Mouse (Mus musculus) 3134 (cell line): Measurements from ENCODE around the gene Desi2.
A peak's percentile ranks its signal among the peaks of the same experiment; 100 is the strongest.
"Not testable (repeated sequence)": the region's sequence is repeated elsewhere in the genome, so short reads cannot be mapped to it uniquely, and the experiment has no call there.

Source experiments
- DNase-seq: peaks from one replicate; pipeline ENCODE4 v3.0.0-alpha.2; 2011; ENCODE audit warnings: low spot score; ENCODE audit not compliant: insufficient read length; ENCODE audit errors: extremely low read depth

The Desi2 gene

DNA sequence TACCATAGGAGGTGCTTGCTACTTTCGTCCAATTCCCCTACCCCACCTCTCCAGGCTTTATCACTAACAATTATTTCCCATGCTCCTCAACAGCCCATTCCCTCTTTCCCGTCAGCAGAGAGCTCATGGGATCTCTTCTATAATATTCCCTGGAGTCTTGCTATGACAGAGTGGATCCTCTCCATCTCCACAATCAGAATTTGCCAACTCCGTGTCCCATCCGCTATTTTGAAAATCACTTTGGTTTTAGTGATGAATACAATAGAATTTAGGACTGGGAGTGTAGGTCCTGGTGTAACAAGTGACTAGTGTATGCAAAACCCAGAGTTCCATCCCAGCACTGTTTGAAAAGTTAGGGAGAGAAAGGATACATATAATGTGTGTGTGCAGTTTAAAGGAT, 69.1 kb downstream of the Desi2 start:
- DNase-seq: no peak

DNA sequence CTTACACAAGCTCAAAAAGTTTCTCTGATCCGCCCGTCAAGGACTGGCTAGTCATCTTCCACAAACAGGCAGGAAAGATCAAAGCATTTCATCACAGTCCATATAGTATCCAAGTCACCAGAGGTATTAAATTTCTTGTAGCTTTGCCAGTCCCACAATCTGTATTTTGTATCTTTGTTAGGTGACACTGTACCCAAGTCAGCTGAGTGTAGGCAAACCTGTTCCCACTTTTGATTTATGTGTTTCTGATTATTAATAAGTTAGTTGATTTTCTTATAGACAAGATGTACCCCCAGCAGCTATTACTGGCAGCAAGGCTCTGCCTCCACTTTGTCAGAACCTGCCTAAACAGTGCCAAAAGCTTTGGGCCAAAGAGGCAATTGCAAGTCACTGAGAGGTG, 71.6 kb downstream of the Desi2 start:
- DNase-seq: no peak

DNA sequence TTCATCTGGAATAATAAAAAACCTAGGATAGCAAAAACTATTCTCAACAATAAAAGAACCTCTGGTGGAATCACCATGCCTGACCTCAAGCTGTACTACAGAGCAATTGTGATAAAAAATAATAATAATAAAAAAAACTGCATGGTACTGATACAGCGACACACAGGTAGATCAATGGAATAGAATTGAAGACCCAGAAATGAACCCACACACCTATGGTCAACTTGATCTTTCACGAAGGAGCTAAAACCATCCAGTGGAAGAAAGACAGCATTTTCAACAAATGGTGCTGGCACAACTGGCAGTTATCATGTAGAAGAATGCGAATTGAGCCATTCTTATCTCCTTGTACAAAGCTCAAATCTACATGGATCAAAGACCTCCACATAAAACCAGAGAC, 78.2 kb downstream of the Desi2 start:
- not testable (repeated sequence) for DNase-seq

DNA sequence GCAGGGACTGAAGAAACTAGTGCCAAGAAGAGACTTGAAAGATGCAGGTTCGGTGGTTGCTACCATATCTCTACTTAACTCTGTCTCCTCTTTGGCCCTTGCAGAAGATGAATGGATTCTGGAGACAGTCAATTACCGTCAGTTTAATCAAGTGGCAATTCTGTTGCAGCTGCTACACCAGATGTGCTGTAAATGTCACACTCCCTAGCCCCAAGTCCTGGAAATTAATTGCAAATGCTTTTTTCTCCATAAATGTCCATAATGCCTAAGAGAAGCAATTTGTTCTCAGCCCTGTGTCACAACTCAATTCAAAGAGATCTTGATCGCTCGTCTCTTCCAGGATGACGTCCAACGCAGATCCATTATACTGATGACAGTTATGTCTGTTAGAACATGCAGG, 83.4 kb downstream of the Desi2 start:
- no peak for DNase-seq

DNA sequence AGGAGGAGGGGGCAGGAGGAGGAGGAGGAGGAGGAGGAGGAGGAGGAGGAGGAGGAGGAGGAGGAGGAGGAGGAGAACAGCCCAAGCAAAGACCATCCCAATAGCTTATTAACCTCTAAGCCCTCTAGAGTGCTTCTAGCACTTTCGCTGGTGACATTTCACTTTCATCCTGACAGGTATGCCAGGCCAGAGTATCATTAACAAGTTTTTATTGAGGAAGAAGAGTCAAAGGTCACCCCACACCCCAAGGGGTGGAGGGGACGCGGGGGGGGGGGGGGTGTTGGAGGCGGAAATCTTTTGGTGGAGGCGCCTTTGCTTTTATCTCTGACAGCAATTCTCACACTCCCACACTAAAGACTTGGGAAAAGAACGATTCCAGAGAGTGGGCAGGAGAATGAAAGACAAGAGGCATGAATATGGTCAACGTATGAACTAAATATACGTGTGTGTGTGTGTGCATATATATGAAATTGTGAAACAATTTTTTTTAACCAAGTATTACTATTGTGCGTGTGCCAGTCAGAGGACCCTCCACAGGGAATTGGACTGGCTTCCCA, 88.0 kb downstream of the Desi2 start:
- no peak for DNase-seq

DNA sequence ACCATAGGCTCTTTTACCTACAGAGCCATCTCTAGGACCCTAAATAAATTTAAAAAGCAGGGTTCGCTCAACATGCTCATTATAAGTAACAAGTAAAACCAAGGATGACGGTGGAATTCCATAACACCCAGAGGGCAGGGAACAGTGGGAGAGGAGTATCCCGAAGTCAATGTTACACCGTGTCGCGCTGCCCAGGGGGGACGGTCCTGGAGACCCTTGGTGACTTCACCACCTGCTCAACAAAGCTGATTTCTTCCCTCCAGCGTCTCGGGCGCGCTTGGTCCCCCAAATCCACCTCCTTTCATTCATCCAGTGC, 88.5 kb downstream of the Desi2 start:
- no peak for DNase-seq

DNA sequence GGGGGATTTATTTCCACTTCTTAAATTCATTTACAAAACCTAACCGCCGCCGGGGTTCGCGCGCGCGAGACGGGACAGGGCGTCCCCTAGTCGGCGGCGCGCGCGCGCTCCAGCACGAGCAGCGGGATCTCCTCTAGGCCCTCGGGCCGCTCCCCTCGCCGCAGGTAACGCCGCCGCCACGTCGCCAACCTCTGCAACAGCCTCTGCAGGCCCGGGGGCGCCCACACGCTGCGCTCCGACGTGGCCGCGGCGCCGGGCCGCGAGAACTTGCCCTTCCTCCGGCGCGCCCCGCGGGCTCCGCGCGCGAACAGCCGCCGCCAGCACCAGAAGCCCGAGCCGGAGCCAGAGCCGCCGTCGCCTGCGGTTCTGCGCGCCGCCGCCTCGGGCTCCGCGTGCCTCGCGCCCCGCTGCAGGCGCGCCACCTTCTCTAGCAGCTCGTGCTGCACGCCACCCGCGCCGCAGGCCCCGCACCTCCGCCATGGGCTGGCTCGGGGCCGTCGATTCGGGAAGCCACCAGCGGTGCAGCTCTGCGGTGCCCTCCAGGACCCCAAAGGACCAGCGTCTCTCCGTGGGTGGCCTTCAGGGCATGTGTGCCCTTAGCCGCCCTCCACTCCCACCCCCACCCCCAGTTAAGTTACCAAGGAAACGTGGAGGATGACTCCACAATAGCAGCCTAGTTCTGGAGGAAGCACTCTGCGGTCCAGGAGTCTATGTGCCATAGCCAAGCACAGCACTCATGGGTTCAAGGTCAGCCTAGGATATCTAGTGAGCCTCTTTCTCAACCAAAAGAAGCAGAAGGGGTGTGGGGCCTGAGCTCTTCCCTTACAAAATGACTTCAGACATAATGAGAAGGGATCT, 89.1 kb downstream of the Desi2 start:
- no peak for DNase-seq

DNA sequence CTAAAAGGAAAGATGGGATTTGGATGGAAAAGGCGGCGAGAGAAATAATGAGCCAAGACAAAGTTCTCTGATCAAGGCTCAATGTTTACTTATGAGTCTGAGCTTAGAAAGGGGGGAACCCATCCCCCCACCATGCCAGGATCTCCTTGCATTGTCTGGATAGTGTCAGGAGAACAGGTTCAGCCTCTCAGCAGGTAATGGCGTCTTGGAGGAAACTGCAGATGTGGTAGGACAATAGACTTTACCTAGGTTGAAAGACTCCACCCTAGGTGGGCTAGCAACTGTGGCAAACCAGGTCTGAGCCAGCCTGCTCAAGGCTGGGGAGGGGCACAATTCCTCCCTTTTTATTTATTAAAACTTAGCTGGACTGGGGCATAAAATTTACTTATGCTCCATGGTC, 96.1 kb downstream of the Desi2 start:
- not testable (repeated sequence) for DNase-seq

DNA sequence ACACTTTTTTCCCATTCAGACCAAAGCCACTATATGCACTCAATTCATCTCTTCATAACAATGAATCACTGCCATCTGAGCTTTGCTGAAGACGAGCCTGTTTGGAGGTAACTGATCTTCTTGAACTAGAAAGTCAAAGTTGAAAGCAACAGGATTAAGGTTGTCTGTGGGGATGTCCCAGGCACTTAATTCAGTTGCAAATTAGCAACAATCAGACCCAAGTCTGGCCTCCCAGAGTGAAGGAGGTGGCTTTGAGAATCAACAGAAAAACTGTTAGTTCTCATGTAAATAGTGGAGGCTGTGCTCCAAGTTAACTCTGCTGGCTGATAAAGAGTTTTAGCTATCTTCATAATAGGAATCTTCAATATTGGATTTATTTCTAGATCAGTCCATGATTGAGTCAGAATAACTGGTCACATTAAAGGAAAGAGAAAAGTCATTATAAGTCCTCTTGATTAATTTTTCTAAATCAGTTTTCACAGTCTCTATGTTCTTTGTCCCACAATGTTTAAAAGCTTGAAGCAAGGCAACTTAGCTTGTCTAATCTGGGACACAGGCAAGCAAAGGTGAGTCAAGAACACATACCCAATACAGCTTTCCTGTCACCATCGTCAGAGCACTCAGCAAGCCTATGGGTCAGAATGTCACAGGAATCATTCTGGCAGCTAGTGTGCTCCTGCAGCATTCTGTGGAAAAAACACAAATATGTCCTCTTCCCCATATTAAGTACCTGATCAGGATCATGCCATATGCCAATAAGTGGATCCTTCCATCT, 96.9 kb downstream of the Desi2 start:
- no peak for DNase-seq

DNA sequence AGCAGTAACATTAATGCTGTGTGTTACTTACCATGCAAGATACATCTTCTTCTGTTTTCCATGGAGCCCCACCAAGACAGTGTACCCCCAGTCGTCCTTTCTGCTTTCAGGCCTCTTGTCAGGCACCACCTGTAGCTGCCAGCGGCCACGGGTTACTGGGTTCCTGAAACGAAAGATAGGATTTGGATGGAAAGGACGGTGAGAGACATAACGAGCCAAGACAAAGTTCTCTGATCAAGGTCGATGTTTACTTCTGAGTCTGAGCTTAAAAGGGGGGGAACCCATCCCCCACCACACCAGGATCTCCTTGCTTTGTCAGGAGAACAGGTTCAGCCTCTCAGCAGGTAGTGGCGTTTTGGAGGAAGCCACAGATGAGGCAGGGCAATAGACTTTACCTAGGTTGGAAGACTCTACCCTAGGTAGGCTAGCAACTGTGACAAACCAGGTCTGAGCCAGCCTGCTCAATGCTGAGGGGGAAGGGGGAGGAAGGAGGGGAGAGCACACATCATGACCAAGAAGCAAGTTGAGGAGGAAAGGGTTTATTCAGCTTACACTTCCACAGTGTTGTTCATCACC, 100.5 kb downstream of the Desi2 start:
- no peak for DNase-seq

DNA sequence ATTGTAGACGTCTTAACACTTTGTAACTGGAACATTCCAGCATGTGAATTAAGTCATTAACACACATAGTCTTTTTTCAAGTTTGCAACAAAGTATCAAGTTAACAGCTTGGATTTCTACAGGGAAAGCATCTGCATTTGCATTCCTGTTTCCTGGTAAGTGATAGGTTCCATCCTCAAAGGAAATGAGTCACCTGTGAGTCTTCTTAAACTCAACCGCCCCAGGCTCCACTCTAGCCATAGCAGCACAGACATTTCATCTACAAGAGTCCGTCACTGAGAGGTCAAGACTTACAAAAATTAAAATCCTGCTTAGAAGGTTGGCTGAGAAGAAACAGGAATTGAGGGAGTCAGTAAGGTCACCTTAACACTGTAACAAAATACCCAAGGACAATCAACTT, 104.5 kb downstream of the Desi2 start:
- no peak for DNase-seq

DNA sequence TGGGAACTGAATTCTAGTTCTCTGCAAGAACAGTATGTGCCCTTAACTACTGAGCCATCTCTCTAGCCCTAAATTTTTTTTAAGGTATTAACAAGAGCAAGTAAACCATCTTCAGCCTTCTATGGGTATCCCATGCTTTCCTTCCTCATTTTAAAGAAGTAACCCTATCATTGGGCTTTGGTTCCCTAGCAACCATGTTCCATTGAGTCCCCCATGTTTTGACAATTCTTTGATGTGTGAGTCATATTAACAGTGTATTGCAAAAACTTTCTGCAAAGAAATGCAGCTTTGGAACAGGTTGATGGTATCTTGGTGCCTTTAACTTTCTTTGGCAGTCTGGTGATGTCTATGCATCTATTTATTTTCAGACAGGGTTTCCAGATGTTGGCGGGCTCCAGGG, 106.8 kb downstream of the Desi2 start:
- DNase-seq: no peak

DNA sequence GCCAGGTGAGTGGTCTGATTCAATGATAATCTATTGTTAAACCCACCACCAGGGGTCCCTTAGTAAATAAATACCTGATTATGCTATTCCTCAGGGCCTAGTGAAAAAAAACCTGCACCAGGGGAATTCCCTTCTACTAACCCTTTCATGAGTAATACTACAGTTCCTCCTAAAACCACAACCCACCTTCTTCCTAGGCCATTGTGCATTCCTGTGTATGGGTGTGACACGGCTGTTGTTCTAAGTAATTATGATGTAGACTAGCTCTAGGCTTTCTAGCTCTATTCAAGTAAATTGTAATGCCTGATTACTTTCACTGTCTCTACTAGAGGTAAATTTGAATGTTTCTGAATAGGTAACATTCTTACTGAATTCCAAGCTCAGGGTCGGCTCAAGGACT, 114.0 kb downstream of the Desi2 start:
- DNase-seq: not testable (repeated sequence)

DNA sequence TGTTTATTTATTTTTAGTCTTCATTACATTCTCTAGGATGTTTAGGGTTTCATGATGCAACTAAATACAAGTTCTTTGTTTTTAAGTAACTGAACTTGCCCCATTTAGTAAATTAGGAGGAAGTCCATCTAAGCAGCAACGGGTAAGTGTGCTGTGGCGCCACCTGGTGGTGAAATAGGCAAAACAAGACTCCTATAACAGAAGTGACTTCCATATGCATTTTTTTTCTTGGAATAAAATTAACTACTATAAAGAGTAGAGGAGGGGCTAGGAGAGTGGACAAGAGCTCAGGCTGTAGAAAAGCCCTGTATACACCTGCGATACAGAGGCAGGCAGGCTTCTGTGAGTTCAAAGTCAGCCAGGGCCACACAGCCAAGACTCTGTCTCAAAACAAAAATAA, 116.2 kb downstream of the Desi2 start:
- peak; percentile 50 for DNase-seq
